Mouse (Mus musculus) neutrophil, adult 5-6 weeks (primary cell): ENCODE data around the gene Slc9a3r1. TPM values are rescaled to one million over a fixed set of nuclear protein-coding genes. Genes with fewer than 3 reads are reported as not detected.

ENCODE experiments used
- ATAC-seq: fragments of 151-379, 151-347 bp; 2 replicates; pipeline ENCODE4 v1.8.0; 2017; ENCODE audit warnings: mild to moderate bottlenecking, moderate TSS enrichment; ENCODE audit not compliant: insufficient number of reproducible peaks, poor library complexity, low FRiP score, severe bottlenecking; ENCODE audit errors: extremely low read depth
- total RNA-seq: library from RNA; stranded (forward); fragments of 200-1000 nt; gene quantifications from 2 replicates; pipeline ENCODE4 v1.2.3, GENCODE M21; 2017

The Slc9a3r1 gene
- total RNA-seq: 115 and 118 TPM in 2 replicates

DNA sequence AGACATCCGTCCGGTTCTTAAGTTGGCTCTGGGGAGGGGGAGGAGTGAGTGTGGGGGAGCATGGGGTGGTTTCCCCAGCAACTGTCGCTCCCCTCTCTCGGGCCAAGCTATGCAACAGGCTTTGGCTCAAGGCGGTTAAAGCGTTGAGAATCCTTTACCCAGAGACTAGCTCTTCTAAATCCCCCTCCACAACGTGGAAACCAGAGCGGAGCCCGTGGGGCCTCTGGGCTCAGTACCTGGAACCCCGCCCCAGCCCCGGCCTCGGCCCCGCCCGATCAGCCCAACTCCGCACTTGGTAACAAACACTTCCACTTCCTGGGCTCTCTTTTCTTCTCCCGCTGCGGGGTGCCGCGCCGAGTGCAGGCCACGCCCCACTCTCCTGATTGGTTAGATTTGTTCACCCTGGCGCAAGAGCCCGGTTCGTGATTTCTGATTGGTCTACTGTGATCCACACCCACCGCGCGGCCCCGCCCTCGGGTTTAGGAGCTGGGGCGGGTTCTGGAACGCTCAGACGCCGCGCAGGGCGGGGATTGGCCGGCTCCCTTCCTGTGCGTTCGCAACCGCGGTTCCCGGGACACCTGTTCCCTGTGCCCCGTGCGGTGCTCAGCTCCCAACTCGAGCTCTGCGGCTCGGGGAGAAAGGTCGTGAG is at the start of gene Slc9a3r1:
Gene Slc9a3r1 (plus strand): TSS at position 510 of the 649 bp plus-strand sequence.
- peak; percentile 89 for ATAC-seq

DNA sequence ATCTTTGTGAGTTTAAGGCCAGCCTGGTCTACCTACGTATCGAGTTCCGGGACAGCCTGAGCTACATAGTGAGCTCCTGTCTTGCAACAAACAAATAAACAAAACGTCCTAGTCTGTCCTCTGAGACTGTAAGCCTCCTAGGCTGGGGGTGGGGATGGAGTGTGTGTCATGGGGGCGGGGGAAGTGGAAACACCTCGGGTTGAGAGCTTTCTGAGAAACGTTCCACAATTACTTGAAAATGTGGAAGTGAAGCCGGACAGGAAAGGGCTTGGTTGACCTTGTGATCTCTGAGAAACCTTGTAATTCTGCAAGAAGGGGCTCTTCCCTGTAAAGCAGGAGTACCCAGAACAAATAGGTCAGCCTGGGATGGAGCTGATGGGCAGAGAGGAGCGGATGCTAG is 43.7 kb upstream of the Slc9a3r1 start:
- peak; percentile 75 for ATAC-seq

DNA sequence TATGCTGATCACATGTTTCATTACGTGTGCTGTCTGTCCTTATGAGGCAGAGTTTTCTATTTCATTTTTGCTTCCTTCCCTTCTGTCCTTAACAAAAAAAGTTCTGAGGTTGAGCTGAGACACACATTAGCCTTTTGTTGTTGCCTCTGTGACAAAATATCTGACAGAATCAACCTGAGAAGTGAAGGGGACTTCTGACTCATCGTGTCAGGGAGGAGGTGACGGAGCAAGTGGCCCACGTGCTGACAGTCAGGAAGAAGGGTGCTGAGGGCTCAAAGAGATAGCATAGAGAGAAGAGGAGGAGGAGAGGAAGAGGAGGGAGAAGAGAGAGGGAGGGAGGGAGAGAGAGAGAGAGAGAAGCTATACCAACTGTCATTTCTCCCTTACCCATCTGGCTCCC is 34.7 kb upstream of the Slc9a3r1 start:
- ATAC-seq: no peak

DNA sequence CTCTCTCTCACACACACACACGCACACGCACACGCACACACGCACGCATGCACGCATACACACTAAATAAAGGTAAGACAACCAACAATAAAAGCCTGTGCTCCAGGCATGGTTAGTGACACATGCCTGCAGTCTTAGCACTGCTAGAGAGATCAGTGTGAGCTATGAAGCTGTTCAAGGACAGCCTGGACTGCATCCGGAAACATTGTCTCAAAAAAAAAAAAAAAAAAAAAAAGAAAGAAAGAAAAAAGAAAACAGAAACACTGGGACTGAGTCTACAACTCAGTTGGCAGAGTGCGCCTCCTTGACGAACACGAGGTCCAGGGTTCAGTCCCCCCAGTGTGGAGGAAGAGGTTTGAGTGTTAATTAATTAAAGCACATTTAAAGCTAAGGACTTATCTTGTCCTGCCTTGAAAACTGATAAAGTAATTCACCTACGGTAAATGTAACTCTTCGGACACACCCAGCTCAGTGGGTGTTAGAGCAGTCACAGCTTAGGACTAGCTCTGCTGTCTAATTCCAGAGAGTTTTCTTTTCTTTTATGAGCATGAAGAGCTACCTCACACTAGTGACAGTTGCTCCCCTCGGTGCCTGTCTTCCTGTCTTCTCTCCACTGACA is 33.5 kb upstream of the Slc9a3r1 start:
- no peak for ATAC-seq

DNA sequence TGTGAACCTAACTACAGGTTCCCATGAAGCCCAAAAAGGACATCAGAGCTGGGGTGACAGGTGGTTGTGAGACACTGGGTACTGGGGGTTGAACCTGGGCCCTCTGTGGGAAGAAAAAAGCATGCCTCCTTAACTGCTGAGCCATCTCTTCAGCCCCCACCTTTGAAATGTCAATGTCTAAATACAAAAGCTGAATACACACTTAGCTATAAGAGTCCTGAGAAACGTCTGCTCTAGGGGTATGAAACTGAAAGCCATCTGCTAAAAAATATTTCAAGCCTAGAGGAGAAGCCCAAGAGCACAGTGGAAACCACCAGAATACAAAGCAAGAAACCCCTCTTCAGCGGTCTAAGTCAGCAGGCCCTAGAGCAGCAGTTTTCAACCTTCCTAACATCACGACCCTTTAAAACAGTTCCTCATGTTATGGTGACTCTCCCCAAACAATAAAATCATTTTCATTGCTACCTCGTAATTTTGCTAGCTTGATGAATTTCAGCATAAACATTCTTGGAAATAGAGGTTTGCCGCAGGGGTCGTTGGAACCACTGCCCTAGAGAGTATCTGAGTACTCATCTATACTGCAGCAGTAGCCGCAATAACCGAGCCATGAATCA is 31.3 kb upstream of the Slc9a3r1 start:
- ATAC-seq: no peak

DNA sequence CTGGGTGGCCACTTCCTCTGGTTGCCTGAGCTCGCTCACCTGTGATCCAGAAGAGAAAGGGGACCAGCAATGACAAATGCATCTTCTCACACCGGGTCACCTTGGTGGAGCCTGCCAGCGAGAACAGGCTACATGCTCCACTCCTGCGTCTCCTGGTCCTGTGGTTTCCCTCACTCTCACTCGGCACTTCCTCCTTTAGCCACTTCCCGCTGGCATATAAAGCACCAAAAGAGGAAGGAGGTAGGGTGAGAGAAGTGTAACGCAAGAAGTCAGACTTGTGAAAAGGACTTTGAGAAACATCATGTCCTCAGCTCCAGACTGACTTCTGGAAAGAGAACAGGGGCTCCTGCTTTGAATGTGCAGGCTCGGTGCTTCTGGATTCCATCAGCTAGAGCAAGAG is 29.3 kb upstream of the Slc9a3r1 start, which contains the start of gene Cd300lf:
Gene Cd300lf (minus strand): TSS at position 193 of the 400 bp plus-strand sequence.
- ATAC-seq: peak; percentile 96

DNA sequence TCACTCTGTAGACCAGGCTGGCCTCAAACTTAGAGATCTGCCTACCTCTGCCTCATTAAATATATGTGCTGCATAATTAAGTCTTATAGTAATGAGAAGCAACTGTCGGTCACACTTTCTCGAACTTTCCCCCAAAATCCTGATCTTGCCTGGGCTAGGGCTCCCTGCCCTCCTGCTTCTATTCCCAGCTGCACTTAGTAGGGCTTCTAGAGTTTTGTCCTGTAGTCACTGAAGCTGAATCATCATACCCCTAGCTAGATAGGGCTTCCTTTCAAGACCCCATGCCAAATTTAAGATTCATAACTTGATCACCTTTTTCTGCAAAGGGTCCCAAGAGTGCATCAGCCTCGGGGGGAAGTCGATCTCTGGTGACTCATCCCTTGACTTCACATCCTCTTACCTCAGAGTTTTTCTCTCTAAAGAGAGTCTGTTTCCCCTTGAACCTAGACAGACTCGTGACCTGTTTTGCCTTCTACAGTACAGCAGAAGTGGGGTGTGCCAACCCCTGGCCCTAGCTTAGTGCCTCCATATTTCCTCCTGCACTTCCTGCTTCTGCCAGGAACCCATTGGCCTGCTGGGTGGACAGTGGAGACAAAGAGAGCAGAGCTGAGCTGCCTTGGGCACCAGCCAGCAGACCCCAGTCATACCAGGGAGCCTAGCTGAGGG is 24.4 kb upstream of the Slc9a3r1 start:
- peak; percentile 90 for ATAC-seq

DNA sequence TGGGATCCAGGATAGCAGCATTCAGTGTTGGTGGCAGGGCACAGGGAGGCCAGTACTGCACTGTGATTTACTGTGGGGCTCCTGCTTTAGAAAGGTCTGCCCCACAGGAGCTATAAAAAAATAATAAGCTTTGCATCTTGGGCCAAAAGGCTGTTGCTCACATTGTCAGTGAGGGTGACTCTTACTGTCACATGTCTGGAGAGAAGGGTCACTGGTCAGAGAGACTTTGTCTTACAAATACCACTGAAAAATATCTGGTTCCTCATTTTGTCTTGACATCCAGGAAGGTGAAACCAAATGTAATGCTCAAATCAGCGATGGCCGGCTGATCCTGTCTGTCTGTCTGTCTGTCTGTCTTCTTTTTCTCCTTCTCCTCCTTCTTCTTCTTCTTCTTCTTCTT is 21.2 kb upstream of the Slc9a3r1 start:
- ATAC-seq: no peak

DNA sequence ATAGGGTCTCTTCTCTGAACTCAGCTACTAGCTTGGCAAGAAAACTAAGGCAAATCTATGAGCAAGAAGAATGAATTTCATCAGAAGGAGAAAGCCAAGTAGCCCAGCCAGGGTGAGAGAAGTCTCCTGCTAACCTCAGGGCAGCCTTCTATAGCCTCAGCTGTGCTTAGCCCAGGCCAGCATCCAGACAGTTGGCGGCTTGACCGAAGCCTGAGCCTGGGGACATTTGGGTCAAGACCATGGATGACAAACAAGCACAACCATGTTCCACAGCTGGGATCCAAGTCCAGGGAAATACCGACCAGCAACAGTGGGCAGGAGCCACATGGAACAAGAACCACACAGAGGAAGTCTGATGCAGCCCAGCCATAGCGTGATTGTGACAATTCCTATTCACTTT is 15.3 kb upstream of the Slc9a3r1 start:
- ATAC-seq: no peak

DNA sequence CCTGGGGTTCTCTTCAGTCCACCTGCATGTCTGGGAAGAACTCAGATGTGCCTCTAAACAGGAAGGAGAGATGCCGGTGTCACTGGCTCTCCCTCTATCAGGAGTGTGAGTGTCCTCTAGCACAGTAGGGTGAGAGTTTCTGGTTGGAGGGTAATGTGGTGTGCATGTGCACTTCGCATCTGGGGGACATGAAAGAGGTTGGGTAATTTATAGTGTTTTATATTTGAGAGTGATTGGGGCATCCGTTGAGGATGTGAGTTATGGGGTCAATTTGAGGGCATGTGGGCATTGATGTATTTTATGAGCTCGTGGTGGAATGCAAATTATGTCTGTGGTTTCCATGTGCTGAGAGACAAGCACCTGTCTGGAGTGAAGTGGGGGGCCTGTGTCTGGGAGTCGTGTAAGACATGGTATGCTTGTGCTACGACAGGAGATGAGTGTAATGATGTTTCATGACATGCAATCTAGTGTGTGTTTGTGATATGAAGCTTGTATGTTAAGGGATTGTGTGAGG is 12.3 kb upstream of the Slc9a3r1 start:
- ATAC-seq: no peak

DNA sequence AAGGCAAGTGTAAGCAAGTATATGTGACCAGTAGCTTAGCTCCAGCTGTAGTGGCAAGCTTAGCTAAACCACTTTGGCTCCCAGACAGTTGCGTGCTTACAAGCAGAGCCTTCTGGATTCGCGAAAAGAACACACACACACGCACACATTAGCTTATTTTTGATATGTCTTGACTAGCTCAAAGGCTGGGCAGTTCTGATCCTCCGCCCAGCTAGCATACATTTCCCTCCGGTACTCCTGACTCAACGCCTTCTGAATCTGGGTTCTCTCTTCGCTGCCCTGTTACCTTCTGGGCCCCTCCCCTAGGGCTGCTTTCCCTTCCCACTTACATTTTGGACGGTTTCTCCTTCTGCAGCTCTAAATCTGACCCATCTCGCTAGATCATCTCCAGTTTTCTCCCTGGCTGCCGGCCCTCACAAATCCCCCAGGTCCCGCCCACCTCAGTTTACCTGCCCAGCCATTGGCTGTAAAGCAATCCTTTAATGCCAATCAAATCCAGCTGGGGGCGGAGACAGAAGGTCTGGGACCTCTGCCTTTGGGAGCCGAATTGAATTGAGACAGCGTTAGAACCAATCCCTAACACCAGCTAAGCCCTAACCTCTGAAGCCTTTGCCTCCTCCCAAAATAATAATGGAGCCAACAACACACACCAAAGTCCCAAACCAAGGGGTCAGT is 11.2 kb upstream of the Slc9a3r1 start:
- no peak for ATAC-seq

DNA sequence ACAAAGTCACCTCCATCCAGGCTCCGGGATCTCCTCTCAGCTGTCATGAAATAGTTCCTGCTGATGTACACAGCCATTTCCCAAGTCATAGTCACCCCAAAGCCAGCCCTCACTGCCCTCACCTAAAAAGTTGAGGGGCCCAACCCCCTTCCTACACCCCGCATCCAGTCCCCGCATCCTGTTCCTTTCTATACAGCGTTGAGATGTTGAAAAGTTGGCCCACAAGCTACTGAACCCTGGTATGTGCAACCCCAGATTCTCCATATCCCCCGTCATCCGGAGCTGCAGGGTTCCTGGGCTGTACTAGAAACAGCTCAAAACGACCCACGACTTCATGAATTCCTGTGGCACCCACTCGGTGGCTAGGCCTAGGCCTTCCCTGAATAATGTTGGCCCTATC is 10.1 kb upstream of the Slc9a3r1 start:
- ATAC-seq: no peak

DNA sequence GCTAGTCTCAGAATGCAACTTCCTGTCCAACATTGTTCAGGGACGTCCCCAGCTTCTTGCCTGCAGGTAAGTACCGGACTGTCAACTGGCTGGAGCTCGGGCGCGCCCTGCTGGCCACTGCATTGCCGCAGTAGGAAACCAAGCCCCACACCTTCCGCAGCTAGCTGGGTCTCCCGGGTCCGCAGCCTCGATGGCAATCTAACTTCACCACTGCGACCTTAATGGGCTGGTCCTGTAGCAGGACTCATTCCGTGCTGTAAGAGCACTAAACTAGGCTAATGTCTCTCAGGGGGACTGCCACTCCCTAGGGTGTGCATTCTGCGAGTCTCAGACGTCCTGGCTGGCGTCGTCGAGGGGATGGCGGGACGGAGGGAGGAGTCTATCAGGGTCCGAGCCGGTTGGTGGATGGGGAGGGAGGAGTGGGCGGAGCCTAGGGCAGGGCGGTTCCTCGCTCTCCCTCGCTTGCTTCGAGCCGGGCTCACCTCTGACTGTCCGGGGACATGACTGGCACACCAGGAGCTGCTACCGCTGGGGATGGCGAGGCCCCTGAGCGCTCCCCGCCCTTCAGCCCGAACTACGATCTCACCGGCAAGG is 9.3 kb upstream of the Slc9a3r1 start:
- ATAC-seq: peak; percentile 83

DNA sequence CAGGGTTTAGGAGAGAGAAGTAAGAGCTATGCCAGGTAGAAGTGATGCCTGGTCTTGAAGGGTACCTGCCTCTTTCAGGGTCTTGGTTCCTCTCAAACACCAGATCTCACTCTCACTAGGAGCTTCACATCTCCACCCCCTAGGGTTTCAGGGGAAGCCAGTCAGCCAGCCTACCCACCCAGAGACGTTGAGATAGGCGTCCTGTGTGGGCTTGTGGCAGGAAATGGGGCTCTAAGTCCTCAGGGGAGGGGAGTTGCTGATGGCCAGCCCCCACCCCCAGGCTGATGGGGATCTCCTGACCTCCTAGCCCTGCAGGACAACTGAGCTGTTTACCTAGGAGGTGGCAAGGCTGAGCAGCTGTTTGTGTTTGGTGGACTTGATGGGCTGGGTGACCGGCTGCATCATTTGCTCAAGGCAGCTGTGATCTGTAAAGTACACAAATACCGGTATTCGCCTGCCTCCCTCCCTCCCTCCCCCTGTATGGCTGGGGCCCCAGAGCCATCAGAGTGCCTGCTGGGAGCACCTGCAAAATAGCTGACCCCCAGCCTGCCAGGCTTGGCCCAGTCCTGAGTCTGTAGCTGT is 8.0 kb upstream of the Slc9a3r1 start:
- ATAC-seq: no peak

DNA sequence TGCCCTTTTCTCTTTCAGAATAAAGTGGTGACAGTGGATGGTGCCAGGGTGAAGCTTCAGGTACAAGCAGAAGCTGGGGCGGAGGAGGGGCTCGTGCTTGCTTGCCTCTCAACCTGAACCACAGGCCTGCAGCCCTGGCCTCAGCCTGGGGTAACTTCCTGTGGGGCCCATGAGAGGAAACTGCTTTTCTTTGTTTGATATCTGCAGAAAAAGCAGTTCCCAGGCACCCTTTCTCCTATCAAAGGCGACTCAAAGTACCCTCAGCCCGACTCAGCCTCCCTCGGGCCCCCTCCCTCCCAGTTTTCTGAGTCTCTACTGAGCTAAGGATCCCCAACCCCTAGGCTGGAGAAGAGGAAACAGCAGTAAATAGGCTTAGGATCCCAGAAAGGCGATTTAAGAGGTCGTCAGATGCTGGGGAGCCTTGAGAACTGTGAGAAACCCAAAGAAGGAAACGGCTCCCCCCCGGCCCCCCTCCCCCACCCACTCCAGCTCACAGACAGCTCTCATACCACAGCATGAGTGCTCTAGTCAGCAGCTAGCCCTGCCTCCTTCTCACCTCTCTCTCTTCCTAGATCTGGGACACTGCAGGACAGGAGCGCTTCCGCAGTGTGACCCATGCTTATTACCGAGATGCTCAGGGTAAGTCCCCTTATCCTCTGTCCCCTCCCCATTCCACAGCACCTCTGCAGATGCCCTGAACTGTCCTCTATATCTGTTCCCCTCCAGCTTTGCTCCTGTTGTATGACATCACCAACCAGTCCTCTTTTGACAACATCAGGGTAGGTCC is 5.0 kb upstream of the Slc9a3r1 start:
- no peak for ATAC-seq

DNA sequence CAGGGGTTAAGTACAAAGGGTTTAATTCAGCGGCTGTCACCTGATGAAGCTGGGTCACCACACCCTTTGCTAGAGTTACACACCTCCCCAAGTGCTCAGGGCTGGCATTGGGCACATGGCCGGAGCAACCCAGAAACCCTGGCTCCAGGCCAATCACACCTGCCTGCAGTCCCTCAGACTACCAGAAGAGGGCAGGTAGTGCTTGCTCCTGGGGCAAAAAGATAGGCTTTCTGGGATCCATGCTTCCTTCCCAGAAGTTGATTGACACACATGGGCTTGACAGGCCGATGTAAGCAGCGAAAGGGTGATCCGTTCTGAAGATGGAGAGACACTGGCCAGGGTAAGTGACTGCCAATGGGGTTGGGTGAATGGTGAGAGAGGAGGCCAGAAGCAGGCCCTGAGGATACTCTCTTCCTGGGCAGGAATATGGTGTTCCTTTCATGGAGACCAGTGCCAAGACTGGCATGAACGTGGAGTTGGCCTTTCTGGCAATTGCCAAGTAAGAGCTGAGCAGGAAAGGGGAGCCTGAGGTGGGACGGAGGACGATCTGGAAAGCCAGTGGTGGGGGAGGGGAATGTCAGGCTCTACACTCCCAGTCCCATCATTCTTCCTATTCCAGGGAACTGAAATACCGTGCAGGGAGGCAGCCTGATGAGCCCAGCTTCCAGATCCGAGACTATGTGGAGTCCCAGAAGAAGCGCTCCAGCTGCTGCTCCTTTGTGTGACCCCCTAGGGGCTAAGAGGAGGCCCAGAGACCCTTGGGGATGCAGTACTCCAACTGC is 2.9 kb upstream of the Slc9a3r1 start:
- no peak for ATAC-seq
